Comparison of ENCODE assay signal across 10 mouse cellular contexts in the genomic region with DNA sequence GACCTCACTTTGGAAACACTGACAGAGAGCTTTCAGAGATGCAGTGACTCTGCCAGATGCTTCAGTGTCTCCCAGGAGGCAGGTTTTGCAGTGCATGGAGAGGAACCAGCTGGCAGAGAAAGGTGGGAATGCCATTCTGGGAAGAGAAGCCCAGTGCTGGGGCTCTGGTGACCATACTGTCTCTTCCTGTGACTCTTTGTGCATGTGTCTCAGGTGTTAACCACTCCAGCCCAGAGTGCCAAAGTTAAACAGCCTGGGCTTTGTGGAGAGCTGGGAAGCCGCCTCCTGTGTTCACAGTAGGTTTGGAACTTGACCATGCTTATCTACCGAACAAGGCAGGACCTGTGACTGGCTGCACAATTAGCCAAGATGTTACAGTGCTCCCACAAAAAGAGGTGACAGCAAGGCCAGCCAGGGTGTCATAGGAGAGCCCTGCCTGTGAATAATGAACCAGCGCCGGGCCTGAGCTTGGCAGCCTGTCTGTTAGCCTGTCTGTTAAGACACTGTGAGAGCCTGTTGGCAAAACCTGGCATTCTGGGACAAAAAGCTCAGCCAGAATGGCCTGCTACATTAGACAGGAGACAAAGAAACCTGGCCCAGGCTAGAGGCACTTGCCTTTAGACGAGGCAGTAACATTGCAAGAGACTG. TPM values are rescaled to one million over a fixed set of nuclear protein-coding genes. Genes with fewer than 3 reads are reported as not detected.
A peak's percentile ranks its signal among the peaks of the same experiment; 100 is the strongest.
DNase-seq lines count a peak whose midpoint lies in the region; ATAC-seq and TF ChIP-seq lines count a peak whose summit lies in the region.
"Had no signal": no experiment of that assay in that cellular context is flagged by ENCODE, and none has a peak within 500 bp of the region (broad histone marks: within the 10 kb centered on the region; RNA-seq: fewer than 3 reads in every experiment).

No protein-coding gene starts in this region.

- WGBS in hindbrain, embryonic 10.5 days: 63% methylated on average over 5 of the region's 5 CpGs
- 53% methylated on average over 5 of the region's 5 CpGs for WGBS in hindbrain, embryonic 12.5 days
- WGBS in intestine, embryonic 16.5 days: 57% methylated on average over 5 of the region's 5 CpGs

- H3K4me2 ChIP-seq in hindbrain, embryonic 12.5 days (replicated peaks): no peak overlapping the region
- H3K4me2 ChIP-seq in intestine, embryonic 16.5 days (ENCODE audit: low read depth, low read length): no peak overlapping the region
- H3K4me2 ChIP-seq: limb, embryonic 12.5 days had no signal

- no peak for ATAC-seq in hindbrain, embryonic 12.5 days (ENCODE audit: low FRiP score)
- peak; percentile 66 for ATAC-seq in intestine, embryonic 16.5 days
- ATAC-seq in erythroblast, adult 5-6 weeks (replicated peaks; ENCODE audit: low FRiP score, poor library complexity, severe bottlenecking): no peak

- no peak overlapping the region for H3K4me3 ChIP-seq in hindbrain, embryonic 10.5 days
- H3K4me3 ChIP-seq in hindbrain, embryonic 12.5 days: no peak overlapping the region
- peak overlapping the region; percentile 33 to 51 for H3K4me3 ChIP-seq in ES-E14 (ENCODE audit: insufficient read depth in 1 of 2, low read depth in 1 of 2, low read length in 2 of 2, poor library complexity in 1 of 2, severe bottlenecking in 1 of 2)
- no peak overlapping the region for H3K4me3 ChIP-seq in intestine, embryonic 16.5 days (ENCODE audit: low read length)
- H3K4me3 ChIP-seq: limb, embryonic 12.5 days; megakaryocyte, embryonic 14.5 days had no signal

- peak; percentile 28 for DNase-seq in hindbrain, embryonic 10.5 days (ENCODE audit: low spot score)
- no peak for DNase-seq in ES-E14 (ENCODE audit: low read depth, low spot score)
- DNase-seq in cerebellum, postnatal 14 days: peak; percentile 64 to 67
- no peak for DNase-seq in frontal cortex, postnatal 25 days (ENCODE audit: low spot score in 2 of 2)
- DNase-seq: thymus, postnatal 25 days had no signal

- H3K9me3 ChIP-seq in hindbrain, embryonic 10.5 days: no peaks in the 10 kb centered on the region
- H3K9me3 ChIP-seq in hindbrain, embryonic 12.5 days (replicated peaks): no peaks in the 10 kb centered on the region
- H3K9me3 ChIP-seq in ES-E14 (ENCODE audit: control insufficient read depth, insufficient read depth, low read depth, low read length): no peaks in the 10 kb centered on the region
- H3K9me3 ChIP-seq in intestine, embryonic 16.5 days (ENCODE audit: control insufficient read depth, low read length): no peaks in the 10 kb centered on the region
- H3K9me3 ChIP-seq: limb, embryonic 12.5 days; megakaryocyte, embryonic 14.5 days had no signal

- H3K36me3 ChIP-seq in hindbrain, embryonic 10.5 days: no peaks in the 10 kb centered on the region
- H3K36me3 ChIP-seq in hindbrain, embryonic 12.5 days: no peaks in the 10 kb centered on the region
- no peaks in the 10 kb centered on the region for H3K36me3 ChIP-seq in ES-E14 (ENCODE audit: control insufficient read depth, insufficient read depth, low read length, poor library complexity, severe bottlenecking)
- H3K36me3 ChIP-seq in intestine, embryonic 16.5 days (ENCODE audit: control insufficient read depth, insufficient read depth, low read length): no peaks in the 10 kb centered on the region
- H3K36me3 ChIP-seq: limb, embryonic 12.5 days had no signal

- H3K9ac ChIP-seq in hindbrain, embryonic 12.5 days: no peak overlapping the region
- H3K9ac ChIP-seq in ES-E14 (ENCODE audit: insufficient read depth, low read depth, low read length, poor library complexity, severe bottlenecking): peak overlapping the region; percentile 32; the same call in 1 of the 2 replicates
- no peak overlapping the region for H3K9ac ChIP-seq in intestine, embryonic 16.5 days (ENCODE audit: low read depth, low read length)
- H3K9ac ChIP-seq: limb, embryonic 12.5 days had no signal

- H3K27ac ChIP-seq in hindbrain, embryonic 10.5 days: peak overlapping the region; percentile 70
- H3K27ac ChIP-seq in hindbrain, embryonic 12.5 days: no peak overlapping the region
- peak overlapping the region; percentile 48 for H3K27ac ChIP-seq in ES-E14 (ENCODE audit: insufficient read depth, low read depth, low read length, poor library complexity, severe bottlenecking)
- no peak overlapping the region for H3K27ac ChIP-seq in intestine, embryonic 16.5 days (ENCODE audit: low read length)
- H3K27ac ChIP-seq: limb, embryonic 12.5 days had no signal

- no peaks in the 10 kb centered on the region for H3K27me3 ChIP-seq in hindbrain, embryonic 10.5 days (ENCODE audit: insufficient read depth, poor library complexity, severe bottlenecking)
- H3K27me3 ChIP-seq in hindbrain, embryonic 12.5 days: no peaks in the 10 kb centered on the region
- H3K27me3 ChIP-seq in intestine, embryonic 16.5 days (replicated peaks; ENCODE audit: control insufficient read depth, insufficient read depth, low read length): no peaks in the 10 kb centered on the region
- H3K27me3 ChIP-seq: limb, embryonic 12.5 days; megakaryocyte, embryonic 14.5 days had no signal

- in situ Hi-C loops in ES-E14 (cut with MboI; ENCODE audit: low sequenced_read_pairs in 2 of 2, unreplicated experiment in 2 of 2): no loop called here

- peaks cover 14% of the 10 kb centered on the region for H3K4me1 ChIP-seq in hindbrain, embryonic 10.5 days (replicated peaks)
- H3K4me1 ChIP-seq in hindbrain, embryonic 12.5 days: peaks cover 10% of the 10 kb centered on the region
- peaks cover 7 to 23% of the 10 kb centered on the region in 2 experiments for H3K4me1 ChIP-seq in ES-E14 (ENCODE audit: control insufficient read depth in 2 of 2, insufficient read depth in 2 of 2, low read length in 2 of 2, poor library complexity in 1 of 2)
- no peaks in the 10 kb centered on the region for H3K4me1 ChIP-seq in intestine, embryonic 16.5 days (ENCODE audit: control insufficient read depth, insufficient read depth, low read length)

TF ChIP-seq in ES-E14, 5 proteins besides CTCF, POLR2A, EP300 and RAD21:
- no peak for TF ChIP-seq MAFK (IDR thresholded peaks at IDR 0.05; ENCODE audit: insufficient read depth, low read depth, low read length)
- no peak for TF ChIP-seq ZC3H11A (IDR thresholded peaks at IDR 0.05; ENCODE audit: borderline replicate concordance, low read depth, low read length)
- no peak for TF ChIP-seq CHD2 (IDR thresholded peaks at IDR 0.05; ENCODE audit: low read depth, low read length)
- TF ChIP-seq ZNF384 (IDR thresholded peaks at IDR 0.05; ENCODE audit: low read depth, low read length): no peak
- no peak for TF ChIP-seq HCFC1 (IDR thresholded peaks at IDR 0.05; ENCODE audit: borderline replicate concordance, insufficient read depth, low read length)
TF ChIP-seq in ES-E14: peak in this region for 0.

RNA-seq across cellular contexts. Expression of gene Itga6, which starts 25.9 kb away (rescaled TPM):
- 19.5 and 28.0 TPM in 2 replicates for polyA plus RNA-seq in hindbrain, embryonic 10.5 days (2016; fragmentation: Nextera tagmentation; extraction: Ambion mirVana)
- 31.5 and 34.6 TPM in 2 replicates for polyA plus RNA-seq in hindbrain, embryonic 12.5 days (2016; fragmentation: Nextera tagmentation; extraction: Ambion mirVana)
- 169 and 217 TPM in 2 replicates for total RNA-seq in ES-E14 (2012; rRNA removed)
- 22.6 and 28.0 TPM in 2 replicates for polyA plus RNA-seq in intestine, embryonic 16.5 days (2015; fragmentation: Nextera tagmentation; extraction: Ambion mirVana)
- total RNA-seq in erythroblast, adult 5-6 weeks (2015; ENCODE audit: low replicate concordance): 9.8 and 11.1 TPM in 2 replicates
- 6.6 and 10.0 TPM in 2 replicates for total RNA-seq in erythroblast, adult 5-6 weeks (2017; ENCODE audit: low replicate concordance)

Comparison
In these comparisons a context has a peak if more than half of its experiments do, and no peak if none do; other contexts are left out.
1. H3K27ac ChIP-seq: peak in hindbrain, embryonic 10.5 days (single experiment) and ES-E14 (single experiment); none in hindbrain, embryonic 12.5 days (single experiment) and intestine, embryonic 16.5 days (single experiment).
2. DNase-seq: peak in hindbrain, embryonic 10.5 days (single experiment) and cerebellum, postnatal 14 days (2 of 2); none in ES-E14 (single experiment) and frontal cortex, postnatal 25 days (0 of 2).
3. H3K4me3 ChIP-seq: peak in ES-E14 (2 of 2); none in hindbrain, embryonic 10.5 days (single experiment), hindbrain, embryonic 12.5 days (single experiment) and intestine, embryonic 16.5 days (single experiment).